Mouse (Mus musculus) heart, adult 18-20 months (tissue): Measurements from ENCODE around the gene 1810009A15Rik. TPM values are rescaled to one million over a fixed set of nuclear protein-coding genes. Genes with fewer than 3 reads are reported as not detected.

Experiments used
- DNase-seq, 2 experiments: peaks; one replicate each; pipeline ENCODE4 v3.0.0; 2021 to 2022; ENCODE audit warnings: mixed read lengths in 1 of 2
- microRNA-seq, 2 experiments: library from miRNA; unstranded; fragments of <30 nt; microRNA quantifications; one replicate each; pipeline ENCODE4 v1.2.0; 2022
- total RNA-seq, 2 experiments: library from RNA; stranded (reverse); gene quantifications; 2 replicates each; pipeline ENCODE4 v1.2.3; 2021

The 1810009A15Rik gene
- total RNA-seq, 2 experiments from 2014 or later, result 19.1 to 20.1 TPM

DNA sequence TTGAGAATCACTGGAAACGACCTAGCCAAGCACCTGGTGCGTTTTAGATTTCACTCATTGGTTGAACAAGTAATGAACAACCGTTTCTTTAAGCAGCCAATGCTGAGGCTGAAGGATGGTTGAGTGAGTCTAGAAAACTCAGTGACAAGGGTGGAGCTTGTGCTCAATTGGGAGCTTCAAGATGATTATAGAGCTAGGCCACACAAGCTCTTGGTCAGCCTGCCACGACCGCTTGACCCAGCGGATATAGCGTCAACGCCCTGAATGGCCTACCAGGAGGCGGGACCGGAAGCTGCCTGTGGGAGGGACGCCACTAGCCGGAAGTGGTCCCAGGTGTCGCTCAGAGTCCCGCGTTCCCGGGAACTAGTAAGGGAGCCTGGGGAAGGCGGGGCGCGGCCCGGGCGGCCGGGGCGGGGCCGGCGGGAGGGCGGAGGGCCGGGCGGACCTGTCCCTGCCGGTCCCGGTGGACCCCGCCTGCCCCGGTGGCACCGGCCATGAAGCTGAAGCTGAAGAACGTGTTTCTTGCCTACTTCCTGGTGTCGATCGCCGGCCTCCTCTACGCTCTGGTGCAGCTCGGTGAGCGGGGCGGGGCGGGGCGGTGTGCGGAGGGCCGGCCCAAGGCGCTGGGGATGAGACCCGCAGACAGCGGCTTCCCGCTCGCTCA lies 31.6 kb downstream of the 1810009A15Rik start, which contains the start of gene B3gat3:
Gene B3gat3 (plus strand): TSS at position 302 of the 664 bp plus-strand sequence.
- peak; percentile 98 for DNase-seq

DNA sequence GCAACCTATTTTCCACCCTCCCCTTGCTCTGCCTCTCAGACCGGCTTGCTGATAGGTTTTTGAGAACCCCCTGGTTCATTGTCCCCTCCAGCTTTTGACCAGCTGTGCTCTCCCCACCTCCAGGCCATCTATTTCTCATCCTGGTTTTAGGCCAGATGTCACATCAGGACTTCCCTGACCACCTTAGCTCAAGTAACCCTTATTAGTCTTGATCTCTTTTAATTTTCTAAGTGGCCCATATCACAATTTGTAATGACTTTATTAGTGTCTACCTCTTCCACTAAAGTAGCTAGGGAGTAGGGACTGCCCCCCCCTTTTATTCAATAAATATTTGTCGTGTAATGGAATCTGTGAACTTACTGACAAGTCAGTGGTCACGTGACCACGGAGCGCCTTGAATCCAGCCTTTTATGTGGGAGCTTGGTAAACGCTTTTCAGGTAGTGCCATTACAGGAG lies 32.2 kb downstream of the 1810009A15Rik start:
- DNase-seq, result peak; percentile 31 to 38

GRCm38 (mm10) chr19:8921741-8922140 lies 33.1 kb downstream of the 1810009A15Rik start:
- no peak for DNase-seq

DNA sequence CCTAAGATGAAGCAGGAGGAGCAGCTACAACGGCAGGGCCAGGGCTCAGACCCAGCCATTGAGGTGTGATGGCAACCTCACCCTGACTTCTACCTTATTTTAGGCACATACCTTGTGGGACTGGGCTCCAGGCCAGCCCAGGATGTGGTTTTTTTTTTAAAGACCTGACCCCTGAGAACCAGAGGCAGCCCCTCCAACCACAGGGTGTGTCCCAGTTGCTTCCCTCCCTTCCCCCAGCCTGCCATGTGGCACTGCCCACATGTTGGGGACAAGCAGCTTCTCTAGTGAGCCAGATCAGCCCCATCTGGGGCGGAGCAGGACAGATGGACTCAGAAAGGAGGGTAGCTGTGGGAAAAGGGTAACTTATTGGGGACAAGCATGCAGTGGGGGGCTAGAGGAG lies 38.1 kb downstream of the 1810009A15Rik start:
- DNase-seq, result no peak

DNA sequence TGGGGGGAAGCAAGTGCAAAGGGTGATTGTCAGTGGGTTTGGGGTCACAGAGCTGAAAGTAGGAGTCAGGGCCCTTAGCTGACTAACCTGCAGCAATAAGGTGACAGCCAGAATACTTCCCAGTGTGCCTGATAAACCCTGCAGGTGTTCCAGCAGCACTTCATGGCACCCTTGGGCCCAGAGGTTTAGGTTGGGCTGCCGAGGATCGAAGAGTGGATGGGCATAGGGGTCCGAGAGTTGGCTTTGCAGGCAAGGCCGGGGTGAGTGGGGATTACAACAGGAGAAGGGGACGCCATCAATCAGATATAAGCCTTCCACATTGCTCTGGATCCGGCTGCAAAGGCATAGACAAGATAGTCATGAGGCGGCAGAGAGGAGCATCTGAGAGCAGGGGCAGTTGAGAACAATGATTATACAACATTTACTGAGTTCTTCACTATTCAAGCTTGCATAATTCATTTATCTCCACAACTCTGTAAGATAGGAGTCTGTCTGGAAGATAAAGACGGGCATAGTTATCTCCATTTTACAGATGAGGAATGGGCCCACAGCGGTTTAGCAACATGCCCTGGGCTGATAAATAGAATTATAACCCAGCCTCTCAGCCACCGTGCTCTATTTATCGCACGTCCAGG lies 39.4 kb downstream of the 1810009A15Rik start:
- no peak for DNase-seq

- no peak for DNase-seq
Observed at GRCm38 (mm10) chr19:8928689-8929223, 40.1 kb downstream of the 1810009A15Rik start.

- peak; percentile 96 to 97 for DNase-seq
Observed at GRCm38 (mm10) chr19:8929224-8930088, 40.8 kb downstream of the 1810009A15Rik start, which contains the start of the genes Rom1 and Eml3. Rom1 (minus strand) TSS chr19:8929356. Eml3 (plus strand) TSS chr19:8929552.

DNA sequence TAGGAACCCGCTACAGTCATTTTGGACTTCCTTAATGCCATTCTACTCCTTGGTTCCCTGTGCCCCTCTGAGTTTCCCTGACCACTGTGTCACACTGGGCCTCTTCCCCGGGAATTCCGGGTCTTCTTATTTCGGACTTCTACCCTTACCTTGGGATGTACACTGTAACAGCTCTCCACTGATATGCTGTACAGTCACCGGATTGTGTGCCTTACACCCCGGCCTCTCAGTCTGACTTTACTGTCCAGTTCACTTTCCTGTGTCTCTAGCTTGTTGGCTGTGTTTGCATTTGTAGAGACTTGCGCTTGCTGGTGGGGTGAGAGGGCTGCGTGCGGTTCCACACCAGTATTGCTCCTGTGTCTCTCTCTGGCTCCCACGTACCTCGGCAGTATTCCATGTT lies 41.5 kb downstream of the 1810009A15Rik start:
- no peak for DNase-seq

GRCm38 (mm10) chr19:8930771-8931170 lies 42.1 kb downstream of the 1810009A15Rik start:
- DNase-seq, result no peak

- DNase-seq, result no peak
Observed at GRCm38 (mm10) chr19:8936736-8937135, 48.1 kb downstream of the 1810009A15Rik start.

Small RNA genes within 50 kb of the gene (microRNA-seq; reads per million reads assigned to microRNA genes)
- gene Mir5136, result 0 reads per million in 2 experiments

Other genes with a start within 250 kb of the 1810009A15Rik start
- gene Chrm1, start 225.1 kb upstream of the 1810009A15Rik start, total RNA-seq, result under 1 TPM in 1 of 2 experiments, not detected in 1; 0.10 TPM
- gene Slc3a2, start 165.5 kb upstream of the 1810009A15Rik start, total RNA-seq, result 10 to 100 TPM; 42.4 to 48.1 TPM
- 10 to 100 TPM; 18.8 to 22.3 TPM for gene Wdr74, start 153.0 kb upstream of the 1810009A15Rik start, total RNA-seq
- under 1 TPM in 1 of 2 experiments, not detected in 1; 0.72 TPM for gene 1700092M07Rik, start 148.1 kb upstream of the 1810009A15Rik start, total RNA-seq
- gene Stx5a, start 147.4 kb upstream of the 1810009A15Rik start, total RNA-seq, result 10 to 100 TPM; 21.3 to 27.1 TPM
- 10 to 100 TPM; 31.6 to 35.6 TPM for gene Nxf1, start 131.8 kb upstream of the 1810009A15Rik start, total RNA-seq
- 100 to 1,000 TPM; 133 to 134 TPM for gene Tmem223, start 117.9 kb upstream of the 1810009A15Rik start, total RNA-seq
- gene Tmem179b, start 114.4 kb upstream of the 1810009A15Rik start, total RNA-seq, result 10 to 100 TPM; 12.0 to 12.6 TPM
- 1 to 10 TPM; 7.2 to 8.6 TPM for gene Taf6l, start 102.4 kb upstream of the 1810009A15Rik start, total RNA-seq
- gene Polr2g, start 90.3 kb upstream of the 1810009A15Rik start, total RNA-seq, result 10 to 100 TPM; 58.3 to 60.9 TPM
- 1 to 10 TPM in 1 of 2 experiments, under 1 TPM in 1; 0.79 to 1.6 TPM for gene Zbtb3, start 86.3 kb upstream of the 1810009A15Rik start, total RNA-seq
- gene Ttc9c, start 69.5 kb upstream of the 1810009A15Rik start, total RNA-seq, result 10 to 100 TPM; 13.6 to 18.3 TPM
- 10 to 100 TPM; 47.2 to 47.4 TPM for gene Hnrnpul2, start 68.8 kb upstream of the 1810009A15Rik start, total RNA-seq
- gene AC129217.1, start 59.1 kb upstream of the 1810009A15Rik start, total RNA-seq, result not detected
- 10 to 100 TPM; 24.7 to 32.2 TPM for gene Bscl2, start 51.4 kb upstream of the 1810009A15Rik start, total RNA-seq
- not detected for gene Gng3, start 49.7 kb upstream of the 1810009A15Rik start, total RNA-seq
- gene Lrrn4cl, start 38.1 kb upstream of the 1810009A15Rik start, total RNA-seq, result 1 to 10 TPM; 2.3 to 3.6 TPM
- 100 to 1,000 TPM; 125 to 132 TPM for gene Ubxn1, start 17.4 kb upstream of the 1810009A15Rik start, total RNA-seq
- 10 to 100 TPM; 55.9 to 62.8 TPM for gene Uqcc3, start 7.9 kb upstream of the 1810009A15Rik start, total RNA-seq
- 1 to 10 TPM; 1.6 to 3.8 TPM for gene Lbhd1, start 5.1 kb upstream of the 1810009A15Rik start, total RNA-seq
- not detected for gene Gm49403, start 4.9 kb upstream of the 1810009A15Rik start, total RNA-seq
- 1 to 10 TPM in 1 of 2 experiments, not detected in 1; 3.4 TPM for gene Gm49416, start 73 bp downstream of the 1810009A15Rik start, total RNA-seq
- gene Ints5, start 4.2 kb downstream of the 1810009A15Rik start, total RNA-seq, result 10 to 100 TPM; 11.2 to 11.5 TPM
- gene Ganab, start 9.2 kb downstream of the 1810009A15Rik start, total RNA-seq, result 10 to 100 TPM; 45.0 to 52.1 TPM
- gene B3gat3, start 31.5 kb downstream of the 1810009A15Rik start, total RNA-seq, result 10 to 100 TPM; 38.0 to 38.7 TPM
- 10 to 100 TPM; 25.7 to 34.7 TPM for gene Rom1, start 40.5 kb downstream of the 1810009A15Rik start, total RNA-seq
- gene Eml3, start 40.7 kb downstream of the 1810009A15Rik start, total RNA-seq, result 1 to 10 TPM; 5.7 to 7.6 TPM
- 10 to 100 TPM; 28.8 to 30.1 TPM for gene Mta2, start 53.0 kb downstream of the 1810009A15Rik start, total RNA-seq
- gene Tut1, start 65.0 kb downstream of the 1810009A15Rik start, total RNA-seq, result 1 to 10 TPM; 8.2 to 9.5 TPM
- gene Eef1g, start 78.2 kb downstream of the 1810009A15Rik start, total RNA-seq, result 100 to 1,000 TPM; 239 to 257 TPM
- gene Ahnak, start 100.4 kb downstream of the 1810009A15Rik start, total RNA-seq, result 100 to 1,000 TPM; 341 to 356 TPM
- 10 to 100 TPM in 1 of 2 experiments, not detected in 1; 80.4 TPM for gene Scgb1a1, start 199.1 kb downstream of the 1810009A15Rik start, total RNA-seq
- 10 to 100 TPM; 33.8 to 36.0 TPM for gene Asrgl1, start 246.8 kb downstream of the 1810009A15Rik start, total RNA-seq